Mouse (Mus musculus): ENCODE measurements at regions not wholly inside any gene's neighbourhood (a gene's known extent, or its start where the extent isn't known, plus 50 kb on each side); places are given as distances from the start of the nearest gene placed in this dataset.

GRCm38 (mm10) chr1:194428586-194428985, 189.4 kb upstream of the Plxna2 start:
- H3K36me3 ChIP-seq (ENCODE audit: control insufficient read depth, insufficient read depth, low read length): no peaks in the 10 kb centered on the region
- 71% methylated on average over 3 of the region's 3 CpGs for WGBS
- H3K79me2 ChIP-seq (replicated peaks; ENCODE audit: control insufficient read depth, insufficient read depth, low read length): no peaks in the 10 kb centered on the region
- TF ChIP-seq CTCF (IDR thresholded peaks at IDR 0.05) (no peak), POLR2A (IDR thresholded peaks at IDR 0.05; ENCODE audit: insufficient read depth, low read depth, low read length) (no peak), EP300 (IDR thresholded peaks at IDR 0.05; ENCODE audit: insufficient read depth, low read depth, low read length) (no peak)
- H3K4me3 ChIP-seq: no peak overlapping the region
- H3K9ac ChIP-seq (ENCODE audit: low read depth, low read length): no peak overlapping the region
- no peak for DNase-seq
- H3K27me3 ChIP-seq (ENCODE audit: control insufficient read depth, insufficient read depth, low read length): no peaks in the 10 kb centered on the region
- no peaks in the 10 kb centered on the region for H3K4me1 ChIP-seq (ENCODE audit: control insufficient read depth, insufficient read depth, low read length)
- intact Hi-C loops (cut with DNase I): no loop called here
- H3K27ac ChIP-seq: no peak overlapping the region

DNA sequence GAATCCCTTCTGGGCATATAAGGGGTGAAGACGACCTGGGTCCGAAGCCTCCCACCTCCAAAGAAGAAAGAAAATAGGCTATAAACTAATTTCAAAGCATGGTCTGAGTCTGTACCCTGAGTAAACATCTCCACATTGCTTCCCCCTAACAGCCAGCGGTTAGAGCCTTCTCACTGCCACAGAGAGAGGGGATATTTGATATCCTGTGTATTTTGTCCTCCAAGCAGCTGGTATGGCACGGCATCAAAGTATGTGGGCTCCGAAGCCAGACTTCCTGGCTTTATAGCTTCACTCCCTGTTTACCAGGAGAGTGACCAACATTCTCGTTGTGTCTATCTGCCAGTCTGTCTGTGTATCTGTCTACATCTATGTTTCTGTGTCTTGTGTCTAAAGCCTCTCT, 191.7 kb upstream of the Plxna2 start:
- H3K36me3 ChIP-seq (ENCODE audit: control insufficient read depth, insufficient read depth, low read length): no peaks in the 10 kb centered on the region
- H3K4me3 ChIP-seq: no peak overlapping the region
- H3K27ac ChIP-seq: no peak overlapping the region
- intact Hi-C loops (cut with DNase I): no loop called here
- H3K27me3 ChIP-seq (ENCODE audit: control insufficient read depth, insufficient read depth, low read length): no peaks in the 10 kb centered on the region
- DNase-seq: no peak
- 57% methylated on average over 6 of the region's 6 CpGs for WGBS
- TF ChIP-seq EP300 (IDR thresholded peaks at IDR 0.05; ENCODE audit: insufficient read depth, low read depth, low read length): no peak
- TF ChIP-seq CTCF (IDR thresholded peaks at IDR 0.05): no peak
- TF ChIP-seq POLR2A (IDR thresholded peaks at IDR 0.05; ENCODE audit: insufficient read depth, low read depth, low read length): no peak
- H3K9ac ChIP-seq (ENCODE audit: low read depth, low read length): no peak overlapping the region
- H3K79me2 ChIP-seq (replicated peaks; ENCODE audit: control insufficient read depth, insufficient read depth, low read length): no peaks in the 10 kb centered on the region
- no peaks in the 10 kb centered on the region for H3K4me1 ChIP-seq (ENCODE audit: control insufficient read depth, insufficient read depth, low read length)

GRCm38 (mm10) chr1:194424201-194424600, 193.8 kb upstream of the Plxna2 start:
- TF ChIP-seq EP300 (IDR thresholded peaks at IDR 0.05; ENCODE audit: insufficient read depth, low read depth, low read length): no peak
- no peak for TF ChIP-seq POLR2A (IDR thresholded peaks at IDR 0.05; ENCODE audit: insufficient read depth, low read depth, low read length)
- TF ChIP-seq CTCF (IDR thresholded peaks at IDR 0.05): no peak
- WGBS: 72% methylated on average over 2 of the region's 2 CpGs
- Histone ChIP-seq H3K27me3 (ENCODE audit: control insufficient read depth, insufficient read depth, low read length) (no peaks in the 10 kb centered on the region), H3K9ac (ENCODE audit: low read depth, low read length) (no peak overlapping the region), H3K4me1 (ENCODE audit: control insufficient read depth, insufficient read depth, low read length) (no peaks in the 10 kb centered on the region), H3K36me3 (ENCODE audit: control insufficient read depth, insufficient read depth, low read length) (no peaks in the 10 kb centered on the region), H3K79me2 (replicated peaks; ENCODE audit: control insufficient read depth, insufficient read depth, low read length) (no peaks in the 10 kb centered on the region), H3K4me3 (no peak overlapping the region), H3K27ac (no peak overlapping the region)
- intact Hi-C loops (cut with DNase I): no loop called here
- no peak for DNase-seq

GRCm38 (mm10) chr1:194412193-194412592, 205.8 kb upstream of the Plxna2 start:
- H3K4me1 ChIP-seq (ENCODE audit: control insufficient read depth, insufficient read depth, low read length): no peaks in the 10 kb centered on the region
- no peak overlapping the region for H3K27ac ChIP-seq
- H3K4me3 ChIP-seq: no peak overlapping the region
- no peaks in the 10 kb centered on the region for H3K79me2 ChIP-seq (replicated peaks; ENCODE audit: control insufficient read depth, insufficient read depth, low read length)
- no peaks in the 10 kb centered on the region for H3K36me3 ChIP-seq (ENCODE audit: control insufficient read depth, insufficient read depth, low read length)
- TF ChIP-seq POLR2A (IDR thresholded peaks at IDR 0.05; ENCODE audit: insufficient read depth, low read depth, low read length) (no peak), CTCF (IDR thresholded peaks at IDR 0.05) (no peak), EP300 (IDR thresholded peaks at IDR 0.05; ENCODE audit: insufficient read depth, low read depth, low read length) (no peak)
- 76% methylated on average over 5 of the region's 5 CpGs for WGBS
- intact Hi-C loops (cut with DNase I): no loop called here
- H3K27me3 ChIP-seq (ENCODE audit: control insufficient read depth, insufficient read depth, low read length): no peaks in the 10 kb centered on the region
- H3K9ac ChIP-seq (ENCODE audit: low read depth, low read length): no peak overlapping the region
- no peak for DNase-seq

GRCm38 (mm10) chr1:194411788-194412187, 206.2 kb upstream of the Plxna2 start:
- Histone ChIP-seq H3K4me3 (no peak overlapping the region), H3K9ac (ENCODE audit: low read depth, low read length) (no peak overlapping the region), H3K27ac (no peak overlapping the region), H3K36me3 (ENCODE audit: control insufficient read depth, insufficient read depth, low read length) (no peaks in the 10 kb centered on the region), H3K27me3 (ENCODE audit: control insufficient read depth, insufficient read depth, low read length) (no peaks in the 10 kb centered on the region), H3K79me2 (replicated peaks; ENCODE audit: control insufficient read depth, insufficient read depth, low read length) (no peaks in the 10 kb centered on the region), H3K4me1 (ENCODE audit: control insufficient read depth, insufficient read depth, low read length) (no peaks in the 10 kb centered on the region)
- 56% methylated on average over 2 of the region's 2 CpGs for WGBS
- TF ChIP-seq EP300 (IDR thresholded peaks at IDR 0.05; ENCODE audit: insufficient read depth, low read depth, low read length): no peak
- no peak for TF ChIP-seq CTCF (IDR thresholded peaks at IDR 0.05)
- TF ChIP-seq POLR2A (IDR thresholded peaks at IDR 0.05; ENCODE audit: insufficient read depth, low read depth, low read length): no peak
- intact Hi-C loops (cut with DNase I): no loop called here
- peak in 1 of 2 experiments; percentile 6 for DNase-seq

GRCm38 (mm10) chr1:194399281-194399680, 218.7 kb upstream of the Plxna2 start:
- DNase-seq: no peak
- Histone ChIP-seq H3K4me3 (no peak overlapping the region), H3K79me2 (replicated peaks; ENCODE audit: control insufficient read depth, insufficient read depth, low read length) (no peaks in the 10 kb centered on the region), H3K36me3 (ENCODE audit: control insufficient read depth, insufficient read depth, low read length) (no peaks in the 10 kb centered on the region), H3K27ac (no peak overlapping the region), H3K27me3 (ENCODE audit: control insufficient read depth, insufficient read depth, low read length) (no peaks in the 10 kb centered on the region), H3K4me1 (ENCODE audit: control insufficient read depth, insufficient read depth, low read length) (no peaks in the 10 kb centered on the region), H3K9ac (ENCODE audit: low read depth, low read length) (no peak overlapping the region)
- intact Hi-C loops (cut with DNase I): no loop called here
- TF ChIP-seq CTCF (IDR thresholded peaks at IDR 0.05): no peak
